Mouse (Mus musculus) kidney, postnatal 0 days (tissue): ENCODE measurements around the gene Lnpep. TPM values are rescaled to one million over a fixed set of nuclear protein-coding genes. Genes with fewer than 3 reads are reported as not detected.
A peak's percentile ranks its signal among the peaks of the same experiment; 100 is the strongest.

Source experiments
- ATAC-seq: fragments of 200-750 bp; cut with Nextera tagmentation; replicated peaks from 2 replicates; pipeline ENCODE4 v1.8.0; 2017; ENCODE audit warnings: low read depth, moderate number of reproducible peaks, moderate TSS enrichment, moderate library complexity; ENCODE audit not compliant: low FRiP score
- DNase-seq: peaks from one replicate; pipeline ENCODE4 v3.0.0-alpha.2; 2016; ENCODE audit warnings: low spot score
- H3K27ac ChIP-seq: fragments of 300-500 bp; sonication (generic); 2 replicates; pipeline ENCODE4 v1.5.1; 2014; ENCODE audit warnings: mild to moderate bottlenecking
- H3K27me3 ChIP-seq: fragments of 300-500 bp; sonication (generic); 2 replicates; pipeline ENCODE4 v1.6.1; 2014; ENCODE audit warnings: low read length, mixed read lengths; ENCODE audit not compliant: insufficient read depth
- H3K36me3 ChIP-seq: fragments of 300-500 bp; sonication (generic); 2 replicates; pipeline ENCODE4 v1.6.1; 2014; ENCODE audit warnings: low read length, mixed read lengths; ENCODE audit not compliant: insufficient read depth
- H3K4me1 ChIP-seq: fragments of 300-500 bp; sonication (generic); replicated peaks from 2 replicates; pipeline ENCODE4 v1.6.1; 2014; ENCODE audit warnings: antibody characterized with exemption, low read length, mixed read lengths; ENCODE audit not compliant: insufficient read depth
- H3K4me2 ChIP-seq: fragments of 300-500 bp; sonication (generic); 2 replicates; pipeline ENCODE4 v1.6.1; 2014; ENCODE audit warnings: mild to moderate bottlenecking, low read length, moderate library complexity, mixed read lengths
- H3K4me3 ChIP-seq: fragments of 300-500 bp; sonication (generic); replicated peaks from 2 replicates; pipeline ENCODE4 v1.5.1; 2014; ENCODE audit warnings: low read depth, low read length
- H3K9ac ChIP-seq: fragments of 300-500 bp; sonication (generic); 2 replicates; pipeline ENCODE4 v1.6.1; 2014; ENCODE audit warnings: low read depth, low read length
- H3K9me3 ChIP-seq: fragments of 300-500 bp; sonication (generic); replicated peaks from 2 replicates; pipeline ENCODE4 v1.6.1; 2016; ENCODE audit warnings: low read length, inconsistent platforms, mixed read lengths
- CTCF ChIP-seq: IDR thresholded peaks from 2 replicates; pipeline ENCODE4 v1.5.1; 2016; ENCODE audit warnings: antibody characterized with exemption, low read depth, mild to moderate bottlenecking, moderate library complexity
- WGBS: fragments of 180-500 bp; shearing (Covaris S2); extraction: QIAGEN DNeasy Blood & Tissue Kit; methylation state at CpG from one replicate; pipeline ENCODE4 v1.1.7; 2014; 5-methylcytosine and 5-hydroxymethylcytosine counted together
- polyA plus RNA-seq: library from polyadenylated mRNA; unstranded; fragments of >200 nt; fragmentation: Nextera tagmentation; extraction: Ambion mirVana; gene quantifications from 2 replicates; pipeline ENCODE4 v1.2.1, GENCODE M21; 2015

Lnpep gene
- 6.3 and 7.1 TPM in 2 replicates for polyA plus RNA-seq

DNA sequence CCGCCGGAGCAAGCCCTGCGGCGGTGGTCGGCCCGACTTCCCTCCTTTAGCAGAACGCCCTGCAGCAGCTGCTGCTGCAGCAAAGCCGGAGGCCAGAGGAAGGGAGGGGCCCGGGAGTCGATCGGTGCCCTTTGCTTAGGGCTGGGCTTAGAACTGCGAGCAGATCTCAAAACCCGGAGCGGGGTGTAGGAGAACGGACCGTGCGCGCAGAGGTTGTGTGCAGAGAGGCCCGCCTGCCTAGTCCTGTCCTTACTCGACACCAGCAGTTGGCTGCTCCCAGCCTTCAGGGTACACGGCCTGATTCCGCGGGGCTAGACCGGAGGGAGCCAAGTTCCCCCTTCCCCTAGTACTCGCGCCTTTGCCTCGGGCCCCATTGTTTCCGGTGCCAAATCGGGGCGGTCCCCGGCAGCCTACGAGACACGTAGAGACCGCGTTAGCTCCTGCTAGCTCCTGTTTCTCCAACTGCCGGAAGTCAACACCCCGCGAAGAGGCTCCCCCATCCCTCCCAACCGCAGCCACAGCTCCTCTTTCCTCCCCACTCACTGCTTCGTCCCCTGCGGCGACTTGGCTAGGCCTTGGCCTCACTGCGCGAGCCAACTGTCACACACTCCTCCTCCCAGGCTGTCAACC is at the start of gene Lnpep:
TSS of gene Lnpep (minus strand) at position 94 of the 630 bp plus-strand sequence.
- under 1% methylated on average over 44 of the region's 44 CpGs for WGBS
- peak within 1 kb of the TSS; percentile 95 for H3K9ac ChIP-seq
- TF ChIP-seq CTCF = no peak

GRCm38 (mm10) chr17:17655829-17656176 is 31.0 kb upstream of the Lnpep start:
- Histone ChIP-seq H3K36me3 (no peaks in the 10 kb centered on the region), H3K27ac (no peak overlapping the region), H3K4me2 (no peak overlapping the region), H3K27me3 (no peaks in the 10 kb centered on the region), H3K9me3 (no peaks in the 10 kb centered on the region), H3K4me1 (no peaks in the 10 kb centered on the region), H3K9ac (no peak overlapping the region), H3K4me3 (no peak overlapping the region)
- WGBS = 50% methylated on average over 2 of the region's 2 CpGs
- no peak for TF ChIP-seq CTCF
- no peak for DNase-seq
- ATAC-seq = no peak

More for the DNA sequence above, at the start of gene Lnpep:
- Histone ChIP-seq H3K27me3 (no peaks in the 10 kb centered on the region), H3K4me1 (peaks cover 7% of the 10 kb centered on the region; the same call in 1 of the 2 replicates), H3K36me3 (no peaks in the 10 kb centered on the region), H3K4me2 (peak within 1 kb of the TSS; percentile 78), H3K4me3 (peak within 1 kb of the TSS; percentile 90), H3K9me3 (no peaks in the 10 kb centered on the region), H3K27ac (peak within 1 kb of the TSS; percentile 100)
- peak; percentile 94 for ATAC-seq
- DNase-seq = peak; percentile 98

DNA sequence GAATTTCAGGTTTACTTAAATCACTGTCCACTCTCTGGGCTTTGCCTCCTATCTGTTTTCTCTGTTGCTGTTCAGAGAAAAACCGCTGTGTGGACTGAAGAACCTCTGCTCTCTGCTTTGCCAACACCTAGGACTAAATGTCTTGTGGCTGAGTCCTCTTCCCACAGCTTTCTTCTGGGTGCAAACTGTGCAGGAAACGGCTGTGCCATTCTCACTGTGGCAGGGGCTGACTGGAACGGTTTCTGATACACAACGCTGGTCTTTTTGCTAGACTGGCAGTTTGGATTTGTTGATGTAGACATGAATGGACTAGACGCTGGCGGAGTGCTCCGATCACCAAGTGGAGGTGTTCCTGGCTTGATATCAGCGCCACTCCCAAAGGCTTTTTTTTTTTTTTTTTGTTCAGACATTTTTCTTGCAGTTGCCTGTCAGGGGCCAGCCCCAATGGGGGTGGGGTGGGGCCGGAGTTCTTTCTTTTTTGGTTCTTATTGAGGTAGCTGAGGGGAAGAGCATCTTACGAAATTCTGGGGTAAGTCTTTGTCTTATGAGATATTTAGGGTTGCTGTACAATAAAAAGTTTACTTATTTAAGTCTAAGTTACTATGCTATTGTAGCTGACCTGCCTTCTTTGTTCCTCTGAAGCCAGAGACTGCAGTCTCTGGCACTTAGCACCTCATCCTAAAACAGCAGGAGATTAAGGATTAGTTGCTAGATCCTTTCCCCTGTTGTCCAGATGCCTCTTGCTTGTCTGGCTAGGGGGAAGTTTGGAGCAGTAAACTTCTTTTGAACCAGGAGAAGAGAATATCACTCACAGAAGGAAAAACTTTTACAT is 30.4 kb upstream of the Lnpep start:
- no peaks in the 10 kb centered on the region for H3K27me3 ChIP-seq
- no peak overlapping the region for H3K4me3 ChIP-seq
- no peaks in the 10 kb centered on the region for H3K4me1 ChIP-seq
- no peak for ATAC-seq
- peak overlapping the region; percentile 18 for H3K4me2 ChIP-seq
- H3K9me3 ChIP-seq = no peaks in the 10 kb centered on the region
- no peaks in the 10 kb centered on the region for H3K36me3 ChIP-seq
- no peak for DNase-seq
- WGBS = 10% methylated on average over 10 of the region's 10 CpGs
- peak overlapping the region; percentile 14; the same call in 1 of the 2 replicates for H3K9ac ChIP-seq
- H3K27ac ChIP-seq = no peak overlapping the region
- no peak for TF ChIP-seq CTCF

DNA sequence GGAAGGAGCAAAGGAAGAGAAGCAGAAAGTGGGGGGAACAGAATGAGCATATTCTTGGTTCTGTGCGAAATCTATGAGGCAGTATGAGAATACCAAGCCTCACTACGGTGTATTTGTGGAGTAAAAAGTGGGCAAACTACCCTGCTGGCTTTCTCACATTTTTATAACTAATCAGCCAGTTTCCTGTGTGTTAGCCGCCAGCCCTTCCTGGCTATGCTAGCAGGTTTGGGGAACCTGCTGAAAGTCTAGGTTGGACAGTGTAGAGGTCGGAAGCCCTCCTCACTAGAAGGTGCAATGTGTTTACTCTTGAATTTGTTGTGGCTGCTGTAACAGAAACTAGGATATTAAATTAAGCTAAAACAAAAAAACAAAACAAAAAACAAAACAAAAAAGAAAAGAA is 27.7 kb upstream of the Lnpep start:
- H3K27ac ChIP-seq = no peak overlapping the region
- WGBS = 66% methylated on average over 4 of the region's 4 CpGs
- H3K4me3 ChIP-seq = no peak overlapping the region
- ATAC-seq (no peak), DNase-seq (no peak)
- no peak for TF ChIP-seq CTCF
- H3K27me3 ChIP-seq = no peaks in the 10 kb centered on the region
- H3K9ac ChIP-seq = no peak overlapping the region
- H3K36me3 ChIP-seq = no peaks in the 10 kb centered on the region
- H3K4me1 ChIP-seq = no peaks in the 10 kb centered on the region
- H3K4me2 ChIP-seq = no peak overlapping the region
- H3K9me3 ChIP-seq = no peaks in the 10 kb centered on the region

DNA sequence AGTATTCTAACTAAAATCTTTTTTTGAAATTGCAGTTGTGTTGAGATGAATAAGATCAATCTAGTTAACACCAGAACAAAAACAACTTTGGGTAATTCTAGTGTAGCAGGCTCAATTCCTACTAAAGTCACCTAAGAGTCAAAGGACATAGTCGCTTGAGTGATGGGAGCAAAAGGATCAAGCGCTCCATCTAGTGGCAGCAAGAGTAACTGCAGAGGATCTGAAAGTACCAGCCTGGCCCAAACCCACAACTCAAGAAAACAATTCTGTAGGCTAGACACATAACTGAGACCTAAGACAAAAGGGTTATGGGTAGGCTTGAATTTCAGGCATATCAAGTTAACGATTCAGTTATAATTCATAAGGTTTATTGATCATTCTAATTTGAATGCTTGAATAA is 20.9 kb upstream of the Lnpep start:
- ATAC-seq = peak; percentile 46; the same call in 1 of the 2 replicates

GRCm38 (mm10) chr17:17637387-17637786 is 12.5 kb upstream of the Lnpep start:
- Histone ChIP-seq H3K4me1 (no peaks in the 10 kb centered on the region), H3K27ac (no peak overlapping the region), H3K36me3 (no peaks in the 10 kb centered on the region), H3K4me2 (no peak overlapping the region), H3K9ac (no peak overlapping the region), H3K27me3 (no peaks in the 10 kb centered on the region), H3K4me3 (no peak overlapping the region), H3K9me3 (no peaks in the 10 kb centered on the region)
- ATAC-seq (no peak), DNase-seq (no peak)
- 82% methylated on average over 3 of the region's 3 CpGs for WGBS
- TF ChIP-seq CTCF = no peak

More for the DNA sequence above, 20.9 kb upstream of the Lnpep start:
- H3K9ac ChIP-seq = no peak overlapping the region
- H3K4me3 ChIP-seq = no peak overlapping the region
- H3K27me3 ChIP-seq = no peaks in the 10 kb centered on the region
- H3K27ac ChIP-seq = no peak overlapping the region
- WGBS = under 1% methylated on average over 3 of the region's 3 CpGs
- H3K36me3 ChIP-seq = no peaks in the 10 kb centered on the region
- TF ChIP-seq CTCF = peak; percentile 96
- no peaks in the 10 kb centered on the region for H3K4me1 ChIP-seq
- DNase-seq = peak; percentile 75
- H3K9me3 ChIP-seq = no peaks in the 10 kb centered on the region
- no peak overlapping the region for H3K4me2 ChIP-seq
